Mouse (Mus musculus) embryo, embryonic 10 days (tissue): ENCODE data around the gene Amdhd2.

Experiments used
- DNase-seq: peaks from one replicate; pipeline ENCODE4 v3.0.0-alpha.2; 2015; ENCODE audit warnings: low spot score

Amdhd2 gene

DNA sequence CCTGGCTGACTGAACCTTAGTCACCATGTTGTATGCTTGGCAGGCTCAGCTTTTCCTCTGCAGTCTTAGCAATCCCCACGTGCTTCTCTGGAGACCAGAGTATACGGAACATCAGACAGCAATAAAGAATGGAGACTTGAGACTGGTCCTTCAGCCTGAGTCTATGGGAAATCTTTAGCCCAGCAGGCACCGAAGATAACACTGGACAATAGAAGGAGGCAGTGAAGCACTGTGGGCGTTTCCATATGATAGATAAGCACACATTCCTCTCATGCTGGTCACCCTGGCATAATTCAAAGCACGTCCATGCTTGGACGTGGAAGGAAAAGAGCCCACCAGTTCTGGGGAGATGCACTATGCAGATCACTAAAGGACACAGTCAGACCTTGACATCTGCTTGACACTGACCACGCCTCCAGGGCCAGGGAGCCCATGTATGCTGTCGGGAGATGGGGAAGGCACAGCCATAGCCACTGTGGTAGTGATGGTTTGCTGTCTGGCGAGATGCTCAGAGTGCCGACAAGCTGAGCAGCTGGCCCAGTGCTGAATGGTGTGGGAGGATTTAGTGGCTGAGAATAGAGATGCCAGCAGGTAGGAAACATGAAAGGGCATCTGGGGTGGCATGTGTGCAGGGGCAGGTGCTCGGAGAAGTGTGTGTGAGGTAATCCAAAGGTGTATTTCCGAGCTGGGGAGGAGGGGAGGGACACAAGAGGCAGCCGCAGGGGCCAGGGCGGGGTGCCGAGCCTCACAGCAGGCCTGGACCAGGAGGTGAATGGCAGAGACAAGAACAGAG lies 33.7 kb upstream of the Amdhd2 start:
- DNase-seq, result no peak

DNA sequence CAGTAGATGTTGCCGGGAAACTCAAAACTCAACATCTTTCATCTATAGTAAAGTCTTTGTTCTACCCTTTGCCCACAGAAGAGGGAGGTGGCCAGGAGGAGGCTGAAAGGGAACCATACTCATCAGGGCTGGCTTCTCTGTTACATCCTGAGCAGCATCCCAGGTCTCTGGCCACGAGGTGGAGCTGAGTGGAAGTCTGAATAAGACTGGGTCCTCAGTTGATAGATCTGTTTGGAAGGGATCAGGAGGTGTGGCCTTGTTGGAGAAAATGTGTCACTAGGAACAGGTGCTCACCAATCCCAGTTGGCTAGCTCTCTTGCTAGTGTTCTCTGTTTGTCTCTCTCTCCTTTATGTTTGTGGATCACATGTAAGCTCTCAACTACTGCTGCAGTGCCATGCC lies 31.8 kb upstream of the Amdhd2 start:
- DNase-seq, result no peak

DNA sequence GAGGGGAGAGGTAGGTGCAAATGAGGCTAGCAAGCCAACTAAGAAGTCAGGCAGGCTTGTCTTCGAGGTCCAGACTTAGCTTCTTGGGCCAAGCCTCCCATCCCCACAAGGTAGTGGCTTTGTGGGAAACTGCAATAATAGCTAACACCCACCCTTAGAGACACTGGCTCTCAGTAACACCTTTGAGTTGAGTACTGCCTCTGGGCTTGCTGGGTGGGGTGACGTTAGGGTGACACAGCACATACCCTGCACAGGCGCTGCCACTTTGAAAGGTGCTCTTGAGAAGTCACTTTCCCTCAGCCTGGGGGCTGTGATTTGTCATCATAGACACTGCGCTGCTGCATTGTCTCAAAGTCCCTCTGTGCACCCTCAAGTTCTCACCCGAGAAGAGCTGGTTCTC lies 30.2 kb upstream of the Amdhd2 start:
- DNase-seq, result no peak

DNA sequence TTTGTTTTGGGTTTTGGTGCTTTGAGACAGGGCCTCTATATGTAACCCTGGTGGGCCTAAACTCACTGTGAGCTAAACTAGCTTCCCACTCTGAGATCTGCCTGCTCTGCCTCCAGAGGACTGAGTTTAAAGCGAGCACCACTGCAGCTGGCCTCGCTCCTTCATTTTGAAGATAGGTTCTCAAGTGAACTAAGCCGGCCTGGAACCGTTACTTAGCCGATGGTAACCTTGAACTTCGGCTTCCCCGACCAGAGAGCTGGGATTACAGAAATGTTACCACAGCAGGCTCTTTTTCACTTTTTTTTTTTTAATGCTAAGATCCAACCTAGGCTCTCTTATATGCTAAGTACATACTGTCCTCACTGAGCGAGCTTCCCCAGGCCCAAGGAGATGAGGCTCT lies 29.7 kb upstream of the Amdhd2 start:
- DNase-seq, result no peak

DNA sequence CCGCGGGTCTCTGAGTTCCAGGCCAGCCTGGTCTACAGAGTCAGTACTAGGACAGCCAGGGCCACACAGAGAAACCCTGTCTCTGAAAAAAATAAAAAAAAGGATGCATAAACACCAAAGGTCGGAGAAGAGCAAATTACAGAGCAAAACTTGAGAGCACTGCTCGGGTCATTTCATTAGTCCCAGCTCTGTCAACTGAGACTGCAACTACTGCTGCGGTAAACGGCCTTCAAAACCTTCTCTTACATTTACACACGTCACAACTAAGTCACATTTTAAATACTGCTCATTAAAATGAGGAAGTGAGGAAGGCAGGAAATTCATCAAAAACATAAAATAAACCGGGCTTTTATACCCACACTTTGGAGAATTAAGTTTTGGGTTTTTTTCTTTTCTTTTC lies 29.3 kb upstream of the Amdhd2 start:
- DNase-seq, result no peak

DNA sequence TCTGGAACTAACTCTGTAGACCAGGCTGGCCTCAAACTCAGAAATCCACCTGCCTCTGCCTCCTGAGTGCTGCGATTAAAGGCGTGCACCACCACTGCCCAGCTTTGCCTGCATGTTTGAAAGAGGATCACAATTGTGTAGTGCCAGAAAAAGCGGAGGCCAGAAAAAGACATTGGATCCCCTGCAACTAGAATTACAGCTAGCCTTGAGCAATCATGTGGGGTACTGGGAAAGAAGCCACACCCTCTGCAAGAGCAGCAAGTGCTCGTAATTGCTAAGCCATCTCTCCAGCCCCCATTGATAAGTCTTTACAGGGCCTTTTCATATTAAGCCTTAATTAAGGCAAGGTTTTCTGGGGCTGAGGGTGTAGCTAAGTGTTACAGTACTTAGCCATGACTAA lies 27.9 kb upstream of the Amdhd2 start:
- no peak for DNase-seq

DNA sequence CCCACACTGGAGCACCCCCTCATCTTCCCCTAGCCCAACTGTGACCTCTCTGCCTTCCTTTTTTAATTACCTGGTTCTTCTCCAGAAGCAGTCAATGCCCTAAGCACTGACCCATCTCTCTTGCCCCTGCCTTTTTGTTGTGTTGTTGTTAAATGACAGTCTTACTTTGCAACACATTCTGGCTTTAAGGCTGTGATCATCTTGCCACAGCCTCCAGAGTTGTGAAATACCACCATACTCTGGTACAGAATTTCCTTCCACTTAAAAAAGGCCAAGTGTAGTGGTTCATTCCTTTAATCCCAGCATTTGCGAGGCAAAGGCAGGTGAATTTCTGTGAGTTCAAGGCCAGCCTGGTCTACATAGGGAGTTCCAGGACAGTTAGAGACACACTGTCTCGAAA lies 27.4 kb upstream of the Amdhd2 start:
- DNase-seq, result no peak

DNA sequence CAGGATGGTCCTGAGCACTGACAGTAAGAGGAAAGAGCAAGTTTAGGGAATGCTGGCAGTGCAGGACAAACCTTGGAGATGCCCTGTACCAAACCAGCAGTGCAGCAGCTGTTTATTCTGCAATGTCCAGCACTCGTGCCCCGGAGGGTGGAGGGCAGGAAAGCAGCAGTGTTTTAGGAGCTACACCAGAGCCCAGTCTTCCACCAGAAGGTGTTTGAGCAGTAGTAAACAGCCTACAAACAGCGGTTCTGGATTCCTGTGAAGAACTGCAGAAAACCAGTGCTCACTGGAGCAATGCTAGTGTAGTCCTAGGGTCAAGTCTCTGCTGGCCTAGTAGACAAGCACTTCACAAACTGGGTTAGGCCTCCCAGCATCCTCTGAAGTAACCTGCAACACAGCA lies 10.7 kb upstream of the Amdhd2 start:
- DNase-seq, result no peak

DNA sequence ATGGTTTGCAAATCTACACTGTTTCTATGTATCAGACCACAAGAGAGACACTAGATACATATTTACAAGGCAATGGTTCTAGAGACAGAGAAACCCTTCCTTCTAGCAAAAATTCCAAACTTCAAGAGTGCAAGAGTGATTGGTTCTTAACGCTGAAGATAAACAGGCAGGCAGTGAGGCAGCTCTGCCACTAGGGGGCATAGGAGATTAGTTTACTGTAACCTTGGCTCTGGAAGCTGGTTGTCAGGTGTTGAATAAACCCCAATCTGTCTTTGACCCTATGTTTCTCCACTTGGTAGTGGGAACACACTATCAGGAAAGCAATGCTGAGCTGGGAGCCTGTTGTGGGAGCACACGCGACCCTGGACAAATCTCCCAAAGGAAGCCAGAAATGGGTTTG lies 9.9 kb upstream of the Amdhd2 start:
- peak; percentile 86 for DNase-seq

DNA sequence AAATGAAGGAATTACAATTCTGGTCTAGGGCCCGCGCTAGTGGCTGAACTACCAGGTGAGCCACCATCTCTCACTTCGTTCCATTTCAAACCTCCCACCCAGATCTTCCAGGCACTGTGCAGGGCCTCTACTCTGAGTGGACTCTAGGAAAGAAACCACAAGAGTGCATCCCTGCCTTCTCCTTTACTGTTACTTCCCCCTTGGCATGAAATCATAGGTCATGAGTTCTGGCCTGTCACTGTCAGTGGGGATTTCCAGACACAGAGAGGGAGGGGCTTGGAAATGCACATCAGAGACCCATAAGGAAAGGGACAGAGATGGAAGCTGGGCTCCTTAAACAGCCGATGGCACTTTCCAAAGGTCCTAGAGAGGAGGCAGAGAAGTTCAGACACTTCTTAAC lies 8.2 kb upstream of the Amdhd2 start:
- no peak for DNase-seq

DNA sequence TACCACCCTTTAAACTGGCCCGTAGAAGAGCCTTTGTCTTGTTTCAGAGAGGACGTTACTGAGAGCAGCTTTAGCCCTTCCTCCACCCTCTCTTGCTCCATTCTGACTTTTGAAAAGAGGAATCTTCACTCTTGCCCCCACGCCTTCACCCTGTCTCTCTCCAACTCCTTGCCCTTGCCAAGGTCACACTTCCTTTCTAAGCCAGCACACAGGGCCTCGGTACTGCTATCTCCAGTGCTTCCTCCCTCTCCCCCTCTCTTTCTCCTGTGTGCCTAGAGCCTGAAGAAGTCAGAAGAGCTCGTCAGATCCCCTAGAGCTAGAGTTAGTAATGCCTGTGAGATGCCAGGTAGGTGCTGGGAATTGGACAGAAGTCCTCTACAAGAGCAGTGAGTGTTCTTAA lies 7.2 kb upstream of the Amdhd2 start:
- no peak for DNase-seq

DNA sequence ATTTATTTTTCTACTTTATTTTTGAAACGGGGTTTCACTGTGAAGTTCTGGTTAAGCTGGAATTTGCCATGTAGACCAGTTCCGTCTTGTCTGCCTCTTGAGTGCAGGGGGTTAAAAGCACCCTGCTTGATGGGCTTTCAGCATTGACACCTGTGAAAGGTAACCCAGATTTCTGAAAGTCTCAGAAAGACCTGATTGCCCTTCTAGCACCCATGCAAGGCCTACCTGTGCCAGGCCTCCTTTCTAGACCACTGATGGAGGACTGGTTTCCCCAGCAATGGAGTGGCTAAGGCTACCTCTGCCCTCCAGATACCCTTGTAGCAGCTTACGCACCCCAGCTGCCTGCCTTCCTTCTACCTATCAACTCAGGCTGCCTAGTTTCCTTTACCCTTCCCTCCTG lies 6.6 kb upstream of the Amdhd2 start:
- no peak for DNase-seq

DNA sequence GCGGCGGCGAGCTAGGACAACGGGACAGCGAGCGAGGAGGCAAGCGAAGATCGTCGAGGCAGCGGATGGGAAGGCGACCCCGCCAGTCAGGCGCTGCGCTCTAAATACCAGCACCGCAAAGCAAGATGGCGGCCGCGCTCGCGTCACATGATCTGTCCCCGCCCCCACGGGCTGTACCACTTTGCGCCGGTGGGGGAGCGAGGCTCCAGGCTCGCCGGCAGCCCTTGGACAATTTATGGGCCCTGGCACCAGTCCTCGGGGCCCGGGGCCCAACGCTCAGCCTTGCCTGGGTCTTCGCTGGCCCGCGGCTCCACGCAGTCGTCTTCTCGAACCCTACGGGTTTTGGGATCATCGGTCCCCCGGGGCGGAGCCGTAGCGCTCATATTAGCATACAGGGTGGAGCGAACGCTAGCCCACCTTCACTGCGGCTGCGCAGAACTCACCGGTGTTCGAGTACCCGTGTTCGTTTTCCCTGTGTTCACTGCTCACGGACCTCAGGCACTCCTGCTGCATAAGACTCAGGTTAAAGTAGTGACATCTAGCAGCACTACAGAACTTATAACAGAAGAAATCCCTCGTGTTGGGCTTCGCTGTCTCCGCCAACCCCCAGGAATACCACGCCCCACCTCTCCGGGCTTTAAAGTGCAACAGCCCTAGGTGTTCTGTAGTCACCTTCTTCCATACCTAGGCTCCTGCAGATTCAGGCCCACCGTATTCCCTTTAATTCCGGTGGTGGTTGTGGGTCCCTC lies 5.9 kb upstream of the Amdhd2 start, which contains the start of gene Atp6v0c:
Gene Atp6v0c, minus strand, starts transcription at position 386 of the 749 bp plus-strand sequence.
- DNase-seq, result peak; percentile 97

DNA sequence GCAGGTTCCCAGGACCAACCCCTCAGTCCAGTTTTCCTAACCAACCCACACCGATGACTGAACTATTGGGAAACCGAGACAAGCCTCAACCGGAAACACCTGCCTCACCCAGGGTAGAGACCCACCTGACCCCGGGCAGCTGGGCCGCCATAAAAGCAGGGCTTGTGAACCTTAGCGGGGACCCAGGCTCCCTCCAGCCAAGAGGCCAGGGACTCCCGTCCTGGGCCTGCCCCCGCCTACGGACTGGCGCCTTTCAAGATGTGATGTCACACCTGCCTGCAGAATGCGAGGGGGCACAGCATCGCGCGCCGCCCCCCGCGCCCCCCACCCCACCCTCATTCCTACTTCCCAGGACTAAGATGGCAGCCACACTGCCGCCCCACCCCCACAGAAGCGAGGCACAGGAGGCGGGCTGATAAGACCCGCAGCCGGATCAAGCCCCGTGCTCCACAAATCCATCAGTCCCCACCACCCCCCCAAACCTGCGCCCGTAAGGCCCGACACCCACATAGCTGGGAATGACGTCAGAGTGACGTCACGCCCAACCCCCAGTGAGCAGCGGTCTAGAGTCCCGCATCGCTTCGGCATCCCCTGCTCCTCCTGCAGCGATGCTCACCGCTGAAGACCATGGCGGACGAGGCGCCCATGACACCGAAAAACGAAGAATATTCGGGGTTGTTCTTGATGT lies 5.2 kb upstream of the Amdhd2 start:
- DNase-seq, result peak; percentile 75

DNA sequence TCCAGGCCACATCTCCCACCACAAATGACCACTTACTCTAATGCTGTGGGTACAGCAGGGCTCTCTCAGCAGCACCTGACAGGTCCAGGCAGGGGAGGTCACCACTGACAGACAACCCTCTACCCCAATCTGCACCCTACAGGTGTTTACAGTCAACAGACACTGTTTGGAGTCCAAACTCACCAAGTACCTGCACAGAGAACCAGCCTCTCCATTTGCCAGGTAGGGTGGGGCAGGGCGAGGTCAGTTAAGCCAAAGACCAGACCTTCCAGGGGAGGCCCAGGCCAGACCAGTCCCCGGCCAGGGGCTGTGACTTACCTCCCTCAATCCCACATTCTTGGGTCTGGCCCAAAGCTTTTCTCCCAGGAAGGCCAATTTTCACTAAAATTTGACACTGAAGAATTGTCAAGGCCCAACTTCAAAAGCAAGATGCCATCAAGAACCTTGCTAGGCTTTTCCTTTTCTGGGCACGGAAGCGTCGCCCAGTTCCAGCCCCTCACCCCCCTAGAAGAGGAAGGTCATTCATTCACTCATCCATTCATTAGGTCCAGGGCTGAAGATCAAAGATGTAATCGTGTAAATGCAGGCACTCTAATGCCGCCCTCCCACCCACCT lies 4.4 kb upstream of the Amdhd2 start:
- DNase-seq, result no peak

DNA sequence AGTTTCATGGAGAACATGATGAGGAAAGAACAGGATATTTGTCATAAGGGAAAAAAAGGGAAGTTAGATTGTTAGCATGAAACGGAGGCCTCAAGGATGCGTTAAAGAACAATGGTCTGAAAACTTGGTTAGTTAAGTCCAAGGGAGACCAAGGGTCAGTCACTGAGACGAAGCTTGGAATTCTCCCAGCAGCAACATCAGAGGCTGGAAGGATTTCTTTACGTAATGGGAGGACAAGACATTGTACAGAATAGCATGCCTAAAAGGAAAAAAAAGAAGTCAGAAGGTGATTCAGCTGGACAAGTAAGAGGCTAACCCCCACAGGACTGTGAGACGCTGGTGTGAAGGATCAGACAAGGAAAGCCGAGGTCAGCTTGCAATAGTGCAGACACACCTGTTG lies 3.6 kb upstream of the Amdhd2 start:
- DNase-seq, result no peak

DNA sequence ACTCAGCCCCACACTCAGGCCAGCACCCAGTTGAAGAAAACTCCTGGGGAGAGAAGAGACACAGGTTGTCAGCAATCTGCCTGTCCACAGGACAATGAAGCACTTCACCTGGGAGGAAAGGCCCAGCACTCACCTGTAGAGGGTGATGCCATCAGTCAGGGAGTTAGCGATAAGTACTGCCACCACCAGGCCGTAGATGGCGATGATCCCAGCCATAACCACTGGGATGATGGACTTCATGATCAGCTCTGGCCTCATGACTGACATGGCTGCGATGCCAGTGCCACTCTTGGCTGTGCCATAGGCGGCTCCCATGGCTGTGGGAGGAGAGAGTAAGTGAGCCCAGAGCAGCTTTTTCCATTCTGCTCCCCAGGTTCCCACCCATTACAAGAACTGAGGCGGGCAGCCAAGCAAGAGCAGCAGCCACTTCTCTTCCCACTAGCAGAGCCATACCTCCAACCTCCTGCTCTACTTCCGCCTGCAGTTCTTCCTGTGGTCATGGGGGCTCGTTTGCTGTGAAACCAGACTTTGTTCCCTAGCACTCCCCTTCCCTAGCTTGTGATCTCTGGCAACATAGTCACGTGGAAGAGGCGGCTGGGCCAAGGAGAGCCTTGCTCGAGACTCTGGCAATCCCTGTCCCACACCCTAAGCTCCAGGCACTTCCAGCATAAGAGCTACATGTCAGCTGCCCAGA lies 1.1 kb upstream of the Amdhd2 start:
- DNase-seq, result no peak

DNA sequence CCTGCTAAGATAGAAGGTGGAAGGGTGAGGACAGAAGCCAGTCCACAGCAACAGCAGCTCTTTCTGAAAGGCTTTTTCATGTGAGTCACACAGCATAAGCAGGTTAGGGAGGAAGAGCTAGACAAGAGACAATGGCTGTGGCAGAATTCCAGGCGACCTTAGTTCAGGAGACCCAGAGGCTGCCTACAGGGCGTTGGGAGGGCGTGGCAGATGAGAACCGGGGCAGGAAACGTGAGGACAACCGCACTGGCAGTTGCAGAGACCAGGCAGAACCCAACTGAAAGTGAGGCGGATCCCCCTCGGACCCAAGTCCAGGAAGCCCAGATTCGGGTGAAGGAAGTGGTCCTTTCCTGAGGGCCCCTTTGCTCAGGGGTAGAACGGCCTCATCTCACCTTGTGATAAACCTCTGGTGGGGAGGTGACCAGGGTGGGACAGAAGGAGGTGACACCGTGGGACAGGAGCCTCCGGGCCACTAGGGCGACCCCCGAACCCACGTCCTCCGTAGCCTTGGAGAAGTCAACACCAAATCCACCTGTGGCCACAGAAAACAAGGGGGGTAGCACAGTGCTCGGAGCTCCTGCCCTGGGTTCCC lies 886 bp downstream of the Amdhd2 start:
- no peak for DNase-seq

DNA sequence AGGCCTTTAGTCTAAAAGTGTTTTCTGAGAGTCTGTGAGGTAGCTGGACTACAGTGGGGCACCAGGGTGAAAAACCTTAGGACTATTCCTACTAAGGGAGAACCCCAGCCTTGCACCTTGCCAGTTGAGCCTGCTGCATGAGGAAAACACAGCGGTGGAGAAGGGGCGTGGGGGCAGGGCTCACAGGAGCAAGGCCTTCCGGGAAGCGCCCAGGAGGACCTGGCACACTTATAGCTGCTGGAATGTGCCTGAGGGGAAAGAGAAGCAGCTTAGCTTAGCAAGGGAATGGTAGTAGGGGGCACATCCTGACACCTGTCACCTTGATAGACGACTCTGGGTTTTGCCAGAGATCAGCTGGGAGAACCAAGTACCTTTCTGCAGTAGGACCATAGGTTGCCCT lies 2.1 kb downstream of the Amdhd2 start:
- DNase-seq, result no peak

DNA sequence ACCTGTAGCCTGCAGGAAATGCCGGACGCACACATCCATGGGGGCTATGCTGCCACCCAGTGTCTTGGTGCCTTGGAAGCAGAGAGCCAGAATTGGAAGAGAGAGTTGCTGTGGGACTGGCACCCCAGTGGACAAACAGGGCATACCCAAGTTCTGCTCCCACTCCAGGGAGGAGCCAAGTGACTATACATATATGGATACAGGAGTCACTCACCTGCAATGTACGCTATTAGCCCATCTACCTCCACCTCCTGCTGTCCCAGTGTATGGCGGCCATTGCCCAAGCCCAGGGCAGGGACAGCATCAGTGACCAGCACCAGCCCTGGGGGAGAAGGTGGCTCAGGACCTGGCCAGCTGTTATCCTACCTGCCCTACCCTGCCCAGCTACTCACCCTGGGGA lies 6.0 kb downstream of the Amdhd2 start:
- no peak for DNase-seq

DNA sequence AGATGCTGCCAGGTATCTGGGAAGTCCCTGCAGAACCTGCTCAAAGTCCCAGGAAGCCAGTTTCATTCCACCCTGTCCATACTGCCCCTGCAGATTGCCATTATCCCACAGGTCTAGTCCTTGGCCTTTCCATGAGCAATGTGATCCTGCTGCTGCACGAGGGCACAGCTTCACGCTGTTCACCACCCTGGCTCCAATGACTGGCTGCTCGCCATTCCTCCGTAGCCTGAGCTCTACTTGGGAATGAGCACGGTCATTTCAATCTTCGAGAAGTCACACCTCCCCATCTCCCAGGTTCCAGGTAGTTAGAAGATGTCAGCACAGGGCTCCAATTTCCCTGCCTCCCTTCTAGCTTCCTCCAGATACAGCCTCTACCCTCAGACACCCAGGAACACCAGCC lies 6.4 kb downstream of the Amdhd2 start:
- DNase-seq, result no peak

DNA sequence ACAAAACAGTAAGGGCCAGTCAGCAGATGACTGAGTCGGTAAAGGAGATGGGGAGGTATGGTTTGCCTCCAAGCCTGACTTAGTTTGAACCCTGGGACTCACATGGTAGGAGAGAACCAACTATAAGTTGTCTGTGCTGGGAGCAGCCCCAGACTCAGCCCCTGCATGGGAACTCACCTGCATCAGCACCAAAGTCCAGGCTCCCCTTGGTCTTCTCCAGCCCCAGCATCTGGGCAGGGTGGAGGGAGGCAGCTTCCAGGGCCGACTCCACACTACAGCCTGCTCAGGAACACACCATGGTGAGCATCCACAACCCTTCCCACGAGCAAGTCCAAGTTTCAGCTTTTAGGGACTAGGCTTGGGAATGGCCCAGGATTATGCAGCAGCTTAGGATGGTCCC lies 7.2 kb downstream of the Amdhd2 start:
- no peak for DNase-seq
